Mouse (Mus musculus): Measurements from ENCODE around the gene Crisp4. TPM values are rescaled to one million over a fixed set of nuclear protein-coding genes. Genes with fewer than 3 reads are reported as not detected.

The Crisp4 gene
- polyA plus RNA-seq, 1 experiment from 2014 or later: not detected

- no peak for ATAC-seq (ENCODE audit: low FRiP score, low TSS enrichment)
- no peak overlapping the region for H3K4me2 ChIP-seq (replicated peaks; ENCODE audit: low read depth, low read length)
- no peak overlapping the region for H3K4me3 ChIP-seq (ENCODE audit: low read length)
- 35% methylated on average over 5 of the region's 5 CpGs for WGBS
- H3K4me1 ChIP-seq (ENCODE audit: insufficient read depth, low read length): no peaks in the 10 kb centered on the region
- H3K9ac ChIP-seq (replicated peaks; ENCODE audit: low read length): no peak overlapping the region
- no peaks in the 10 kb centered on the region for H3K9me3 ChIP-seq (ENCODE audit: low read length)
- H3K27me3 ChIP-seq (ENCODE audit: insufficient read depth, low read length): no peaks in the 10 kb centered on the region
- H3K36me3 ChIP-seq (ENCODE audit: insufficient read depth, low read length): no peaks in the 10 kb centered on the region
- no peak overlapping the region for H3K27ac ChIP-seq (ENCODE audit: low read length)
Observed at GRCm38 (mm10) chr1:18106720-18107355, 38.9 kb downstream of the Crisp4 start.

GRCm38 (mm10) chr1:18105866-18106529, 39.7 kb downstream of the Crisp4 start:
- H3K36me3 ChIP-seq (ENCODE audit: insufficient read depth, low read length): no peaks in the 10 kb centered on the region
- H3K27ac ChIP-seq (ENCODE audit: low read length): no peak overlapping the region
- WGBS: 49% methylated on average over 5 of the region's 5 CpGs
- no peak overlapping the region for H3K4me3 ChIP-seq (ENCODE audit: low read length)
- no peaks in the 10 kb centered on the region for H3K9me3 ChIP-seq (ENCODE audit: low read length)
- no peak overlapping the region for H3K9ac ChIP-seq (replicated peaks; ENCODE audit: low read length)
- no peaks in the 10 kb centered on the region for H3K4me1 ChIP-seq (ENCODE audit: insufficient read depth, low read length)
- H3K27me3 ChIP-seq (ENCODE audit: insufficient read depth, low read length): no peaks in the 10 kb centered on the region
- H3K4me2 ChIP-seq (replicated peaks; ENCODE audit: low read depth, low read length): no peak overlapping the region
- ATAC-seq (ENCODE audit: low FRiP score, low TSS enrichment): no peak

GRCm38 (mm10) chr1:18105029-18105865, 40.5 kb downstream of the Crisp4 start:
- no peak overlapping the region for H3K4me2 ChIP-seq (replicated peaks; ENCODE audit: low read depth, low read length)
- 85% methylated on average over 1 of the region's 1 CpGs for WGBS
- no peaks in the 10 kb centered on the region for H3K4me1 ChIP-seq (ENCODE audit: insufficient read depth, low read length)

More at GRCm38 (mm10) chr1:18105029-18105865, 40.5 kb downstream of the Crisp4 start:
- ATAC-seq (ENCODE audit: low FRiP score, low TSS enrichment): no peak
- no peak overlapping the region for H3K9ac ChIP-seq (replicated peaks; ENCODE audit: low read length)
- no peaks in the 10 kb centered on the region for H3K36me3 ChIP-seq (ENCODE audit: insufficient read depth, low read length)
- no peaks in the 10 kb centered on the region for H3K9me3 ChIP-seq (ENCODE audit: low read length)
- H3K4me3 ChIP-seq (ENCODE audit: low read length): no peak overlapping the region
- no peaks in the 10 kb centered on the region for H3K27me3 ChIP-seq (ENCODE audit: insufficient read depth, low read length)
- no peak overlapping the region for H3K27ac ChIP-seq (ENCODE audit: low read length)

Other genes starting within 250 kb of the Crisp4 start
- gene Defb18, start 91.5 kb upstream of the Crisp4 start, polyA plus RNA-seq (2015; fragmentation: Nextera tagmentation; extraction: Ambion mirVana): not detected in 2 replicates
- not detected in 2 replicates for gene Defb41, start 119.2 kb upstream of the Crisp4 start, polyA plus RNA-seq (2015; fragmentation: Nextera tagmentation; extraction: Ambion mirVana)

All from kidney, embryonic 16.5 days (tissue).